Mouse (Mus musculus) left cerebral cortex, postnatal 10 days (tissue): Measurements from ENCODE around the gene Cactin. TPM values are rescaled to one million over a fixed set of nuclear protein-coding genes. Genes with fewer than 3 reads are reported as not detected.

Source experiments
- DNase-seq, 2 experiments: peaks; one replicate each; pipeline ENCODE4 v3.0.0; 2021 to 2022; ENCODE audit warnings: low spot score in 2 of 2, mixed read lengths in 1 of 2; ENCODE audit errors: extremely low spot score in 1 of 2
- intact Hi-C: fragments of 180-260 bp; cut with DNase I; formaldehyde crosslinking; loops from one replicate; pipeline ENCODE4 v1.15.1; 2025
- total RNA-seq, 2 experiments: library from RNA; stranded (reverse); gene quantifications; 2 replicates each; pipeline ENCODE4 v1.2.3; 2021

The Cactin gene
- total RNA-seq: 10 to 100 TPM; 26.4 to 26.7 TPM

- DNase-seq: peak; percentile 99 to 100
- intact Hi-C loops: loop anchor here (5.0 kb wide), 1 partner anchor 33 kb away; no protein-coding TSS in a partner anchor
Observed at GRCm38 (mm10) chr10:81320550-81321347, at the start of gene Cactin. Gene Cactin, plus strand, starts transcription at chr10:81321103.

DNA sequence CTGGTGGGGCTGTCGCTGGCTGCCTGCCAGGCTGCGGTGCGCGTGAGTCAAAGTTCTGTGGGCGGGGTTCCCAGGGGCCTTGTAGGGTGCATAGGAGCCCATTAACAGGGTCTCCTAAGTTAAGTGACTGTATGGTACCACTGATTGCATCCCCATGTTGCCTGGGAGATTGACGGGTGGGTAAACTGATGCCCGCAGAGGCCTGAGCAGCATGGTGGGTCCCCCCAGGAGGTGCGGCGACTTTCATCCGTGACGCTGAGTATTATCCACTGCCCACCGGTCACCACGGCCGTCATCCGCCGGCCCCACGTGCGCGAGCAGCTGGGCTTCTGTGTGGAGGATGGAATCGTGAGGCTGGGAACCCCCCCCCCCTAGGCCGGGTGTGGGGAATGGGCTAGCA, 48.5 kb upstream of the Cactin start:
- intact Hi-C loops: no loop called here
- DNase-seq: no peak

DNA sequence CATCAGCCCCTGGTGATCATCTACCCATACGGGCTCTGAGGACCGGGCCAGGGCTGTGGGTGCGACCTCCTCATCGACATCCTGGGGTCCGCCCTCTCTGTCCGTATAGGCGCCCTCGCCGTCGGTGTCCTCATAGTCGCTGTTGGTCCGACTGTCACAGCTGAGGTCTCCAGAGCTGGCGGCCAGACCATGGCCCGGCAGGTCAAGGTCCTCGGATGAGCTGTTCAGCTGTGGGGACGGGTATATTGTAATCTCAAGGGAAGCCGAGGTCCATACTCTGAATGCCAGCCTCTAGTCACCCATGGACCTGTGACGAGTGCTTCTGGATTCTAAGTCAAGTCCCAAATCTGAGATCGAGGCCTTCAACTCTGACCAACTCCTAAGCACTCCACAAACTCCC, 47.1 kb upstream of the Cactin start:
- no peak for DNase-seq
- intact Hi-C loops: no loop called here

- intact Hi-C loops: no loop called here
- DNase-seq: no peak
Observed at GRCm38 (mm10) chr10:81277676-81278075, 43.2 kb upstream of the Cactin start.

- intact Hi-C loops: no loop called here
- no peak for DNase-seq
Observed at GRCm38 (mm10) chr10:81279496-81279895, 41.4 kb upstream of the Cactin start.

GRCm38 (mm10) chr10:81284189-81284588, 36.7 kb upstream of the Cactin start:
- DNase-seq: no peak
- intact Hi-C loops: no loop called here

GRCm38 (mm10) chr10:81284719-81285118, 36.2 kb upstream of the Cactin start:
- intact Hi-C loops: loop anchor here (5.0 kb wide), 1 partner anchor 38 kb away; the partner anchor contains the start of gene Cactin
- no peak for DNase-seq

- peak; percentile 79 to 92 for DNase-seq
- intact Hi-C loops: loop anchor here (5.0 kb wide), 1 partner anchor 36 kb away; the partner anchor contains the start of gene Cactin
Observed at GRCm38 (mm10) chr10:81285694-81286450, 35.0 kb upstream of the Cactin start.

- intact Hi-C loops: loop anchor here (5.0 kb wide), 1 partner anchor 36 kb away; the partner anchor contains the start of gene Cactin
- DNase-seq: no peak
Observed at GRCm38 (mm10) chr10:81286586-81286985, 34.3 kb upstream of the Cactin start.

DNA sequence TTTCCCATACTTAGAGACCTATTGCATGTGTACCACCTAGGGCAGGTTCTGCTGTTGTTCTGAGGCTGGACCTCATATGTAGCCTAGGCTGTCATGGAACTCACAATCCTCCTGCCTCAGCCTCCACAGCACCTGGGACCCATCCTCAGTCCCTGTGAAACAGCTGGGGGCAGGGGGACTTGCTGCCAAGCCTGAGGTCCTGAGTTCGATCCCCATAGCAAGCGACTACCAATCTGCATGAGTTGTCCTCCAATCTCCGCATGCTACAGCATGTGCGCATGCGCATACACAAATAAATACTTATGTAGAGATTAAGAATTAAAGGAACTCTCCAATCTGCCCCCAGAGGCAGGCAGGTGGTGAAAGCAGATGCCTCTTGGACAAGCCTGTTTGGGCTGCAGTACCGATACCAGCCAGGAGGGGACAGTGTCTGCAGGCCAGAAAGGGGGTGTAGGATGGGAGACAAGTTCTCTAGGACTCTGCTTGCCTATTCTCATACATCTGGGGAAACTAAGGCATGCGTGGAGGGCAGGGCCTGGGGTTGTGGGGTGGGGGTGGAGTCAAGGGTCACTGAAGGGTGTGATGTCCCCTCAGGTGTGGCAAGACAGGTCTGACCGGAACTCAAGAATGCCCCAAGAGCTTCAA, 33.3 kb upstream of the Cactin start:
- DNase-seq: peak in 1 of 2 experiments; percentile 72
- intact Hi-C loops: loop anchor here (5.0 kb wide), 1 partner anchor 35 kb away; the partner anchor contains the start of gene Cactin

GRCm38 (mm10) chr10:81288601-81289000, 32.3 kb upstream of the Cactin start:
- intact Hi-C loops: loop anchor here (5.0 kb wide), 1 partner anchor 34 kb away; the partner anchor contains the start of gene Cactin
- no peak for DNase-seq

GRCm38 (mm10) chr10:81289278-81289677, 31.6 kb upstream of the Cactin start:
- intact Hi-C loops: loop anchor here (5.0 kb wide), 1 partner anchor 33 kb away; the partner anchor contains the start of gene Cactin
- peak; percentile 60 to 78 for DNase-seq

DNA sequence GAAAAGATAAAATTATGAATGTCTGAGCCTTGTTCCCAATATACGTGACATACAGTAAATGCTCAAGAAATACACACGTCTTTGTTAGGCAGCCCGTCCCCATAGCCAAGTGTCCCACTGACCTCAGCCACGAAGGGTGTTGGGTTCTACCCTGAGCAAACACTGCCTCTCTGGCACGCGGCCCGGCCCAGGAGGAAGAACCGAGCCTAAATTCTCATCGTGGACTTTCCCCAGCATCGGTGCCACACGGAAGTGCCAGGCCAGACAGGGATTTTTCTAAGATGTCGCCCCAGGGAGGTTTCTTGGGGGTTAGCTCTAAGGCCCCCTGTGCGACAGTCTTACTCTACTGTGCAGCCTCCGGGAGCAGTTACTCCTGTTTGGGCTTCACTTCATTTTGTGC, 31.1 kb upstream of the Cactin start:
- no peak for DNase-seq
- intact Hi-C loops: loop anchor here (2.0 to 5.0 kb wide), 2 partner anchors 32 to 63 kb away; partner anchors contain the start of gene Cactin

DNA sequence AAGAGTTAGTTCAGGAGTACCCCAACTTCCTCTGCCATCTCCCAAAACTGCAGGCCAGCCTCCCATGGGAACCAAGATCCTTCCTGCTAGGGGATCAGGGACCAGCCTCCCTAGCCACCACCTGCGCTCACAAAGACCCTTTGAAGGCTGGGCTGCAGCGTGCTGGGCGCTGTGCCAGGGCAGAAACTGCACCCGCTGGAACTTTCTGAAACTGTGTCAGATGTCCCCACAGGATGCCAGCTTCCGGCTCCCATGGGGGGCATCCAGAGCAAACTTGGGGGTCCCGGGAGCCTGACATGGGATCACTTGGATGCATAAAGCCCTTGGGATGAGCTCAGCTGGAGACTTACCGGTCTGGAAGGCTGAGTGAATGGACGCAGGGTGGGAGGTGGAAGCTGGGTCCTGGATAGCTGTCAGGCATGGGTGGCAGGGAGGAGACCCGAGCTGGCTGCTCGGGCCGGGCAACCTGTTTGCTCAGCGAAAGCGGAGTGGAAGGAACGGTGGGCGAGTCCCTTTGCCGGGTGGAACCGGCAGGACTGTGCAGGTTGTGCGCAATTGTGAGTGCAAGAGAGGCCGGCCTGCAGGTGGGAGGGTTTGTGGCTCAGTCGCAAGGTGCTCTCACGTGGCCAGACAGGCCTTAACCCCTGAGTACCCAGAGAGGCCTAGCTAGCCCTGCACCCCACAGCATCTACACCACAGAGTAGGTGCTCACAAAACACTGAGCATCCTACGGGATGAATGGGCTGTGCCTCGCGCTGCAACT, 30.0 kb upstream of the Cactin start:
- intact Hi-C loops: loop anchor here (2.0 kb wide), 1 partner anchor 62 kb away; no protein-coding TSS in a partner anchor
- DNase-seq: peak in 1 of 2 experiments; percentile 68

GRCm38 (mm10) chr10:81291511-81292104, 29.3 kb upstream of the Cactin start, which contains the start of gene Tjp3:
Gene Tjp3, minus strand, starts transcription at chr10:81291581.
- intact Hi-C loops: loop anchor here (2.0 kb wide), 1 partner anchor 61 kb away; no protein-coding TSS in a partner anchor

GRCm38 (mm10) chr10:81292554-81293333, 28.2 kb upstream of the Cactin start, which contains the start of gene Pip5k1c:
Gene Pip5k1c, plus strand, starts transcription at chr10:81292963.
- DNase-seq: peak; percentile 99
- intact Hi-C loops: no loop called here

More at GRCm38 (mm10) chr10:81291511-81292104, 29.3 kb upstream of the Cactin start, which contains the start of gene Tjp3:
- no peak for DNase-seq
